Mouse (Mus musculus) forebrain, embryonic 13.5 days (tissue): ENCODE measurements around the gene Ear10. TPM values are rescaled to one million over a fixed set of nuclear protein-coding genes. Genes with fewer than 3 reads are reported as not detected.
"Not testable (repeated sequence)": the region's sequence is repeated elsewhere in the genome, so short reads cannot be mapped to it uniquely, and the experiment has no call there.

Experiments
- ATAC-seq: fragments of 200-750 bp; cut with Nextera tagmentation; 2 replicates; pipeline ENCODE4 v1.8.0; 2017
- H3K27ac ChIP-seq: fragments of 300-500 bp; sonication (generic); 2 replicates; pipeline ENCODE4 v1.5.1; 2015; ENCODE audit warnings: inconsistent platforms, mild to moderate bottlenecking, moderate library complexity
- H3K27me3 ChIP-seq: fragments of 300-500 bp; sonication (generic); 2 replicates; pipeline ENCODE4 v1.6.1; 2015; ENCODE audit warnings: mild to moderate bottlenecking, inconsistent platforms
- H3K36me3 ChIP-seq: fragments of 300-500 bp; sonication (generic); 2 replicates; pipeline ENCODE4 v1.6.1; 2015; ENCODE audit warnings: mild to moderate bottlenecking, inconsistent platforms; ENCODE audit not compliant: poor library complexity, severe bottlenecking
- H3K4me1 ChIP-seq: fragments of 300-500 bp; sonication (generic); 2 replicates; pipeline ENCODE4 v1.6.1; 2015; ENCODE audit warnings: inconsistent platforms
- H3K4me2 ChIP-seq: fragments of 300-500 bp; sonication (generic); 2 replicates; pipeline ENCODE4 v1.6.1; 2015; ENCODE audit warnings: inconsistent platforms, mild to moderate bottlenecking, moderate library complexity
- H3K4me3 ChIP-seq: fragments of 300-500 bp; sonication (generic); 2 replicates; pipeline ENCODE4 v1.5.1; 2015; ENCODE audit warnings: mild to moderate bottlenecking, inconsistent platforms
- H3K9ac ChIP-seq: fragments of 300-500 bp; sonication (generic); 2 replicates; pipeline ENCODE4 v1.6.1; 2015; ENCODE audit warnings: mild to moderate bottlenecking, inconsistent platforms
- H3K9me3 ChIP-seq: fragments of 300-500 bp; sonication (generic); replicated peaks from 2 replicates; pipeline ENCODE4 v1.6.1; 2016; ENCODE audit warnings: inconsistent platforms
- WGBS: fragments of 180-500 bp; shearing (Covaris S2); methylation state at CpG from one replicate; pipeline ENCODE4 v1.1.7; 2015; 5-methylcytosine and 5-hydroxymethylcytosine counted together
- polyA plus RNA-seq: library from polyadenylated mRNA; unstranded; fragments of >200 nt; fragmentation: Nextera tagmentation; extraction: Ambion mirVana; gene quantifications from 2 replicates; pipeline ENCODE4 v1.2.1, GENCODE M21; 2015

Gene Ear10
- not detected in 2 replicates for polyA plus RNA-seq

- not testable (repeated sequence) for H3K4me2 ChIP-seq, H3K36me3 ChIP-seq, H3K4me3 ChIP-seq, H3K27ac ChIP-seq, H3K9me3 ChIP-seq, H3K4me1 ChIP-seq, ATAC-seq, H3K27me3 ChIP-seq, H3K9ac ChIP-seq
- WGBS, result 86% methylated on average over 3 of the region's 3 CpGs
Measured at GRCm38 (mm10) chr14:43923459-43923858, at the start of gene Ear10. Ear10 (minus strand) TSS chr14:43923559.

- no CpG with 5 or more reads among the region's 2 CpGs for WGBS
- not testable (repeated sequence) for H3K27ac ChIP-seq, H3K36me3 ChIP-seq
Measured at GRCm38 (mm10) chr14:43956769-43957168, 33.4 kb upstream of the Ear10 start, which contains the start of gene Ang5. Ang5 (plus strand) TSS chr14:43957069.

GRCm38 (mm10) chr14:43955074-43955473, 31.7 kb upstream of the Ear10 start:
- no CpG with 5 or more reads among the region's 1 CpGs for WGBS
- H3K9ac ChIP-seq, H3K4me2 ChIP-seq, ATAC-seq, H3K4me1 ChIP-seq, H3K27ac ChIP-seq, H3K27me3 ChIP-seq, H3K36me3 ChIP-seq, H3K4me3 ChIP-seq, H3K9me3 ChIP-seq: not testable (repeated sequence)

More at GRCm38 (mm10) chr14:43956769-43957168, 33.4 kb upstream of the Ear10 start, which contains the start of gene Ang5:
- H3K4me1 ChIP-seq, ATAC-seq, H3K4me3 ChIP-seq, H3K4me2 ChIP-seq, H3K9ac ChIP-seq, H3K27me3 ChIP-seq, H3K9me3 ChIP-seq: not testable (repeated sequence)

- WGBS, result 57% methylated on average over 2 of the region's 2 CpGs
- H3K9me3 ChIP-seq, H3K4me1 ChIP-seq, H3K27me3 ChIP-seq, H3K4me2 ChIP-seq, H3K36me3 ChIP-seq, H3K4me3 ChIP-seq, ATAC-seq, H3K9ac ChIP-seq, H3K27ac ChIP-seq: not testable (repeated sequence)
Measured at GRCm38 (mm10) chr14:43953382-43953781, 30.0 kb upstream of the Ear10 start.

GRCm38 (mm10) chr14:43933399-43933798, 10.0 kb upstream of the Ear10 start:
- H3K9ac ChIP-seq, H3K4me1 ChIP-seq, H3K27ac ChIP-seq, H3K4me3 ChIP-seq, H3K36me3 ChIP-seq, ATAC-seq, H3K4me2 ChIP-seq, H3K27me3 ChIP-seq, H3K9me3 ChIP-seq: not testable (repeated sequence)
- WGBS, result 48% methylated on average over 5 of the region's 5 CpGs

GRCm38 (mm10) chr14:43932991-43933390, 9.6 kb upstream of the Ear10 start:
- not testable (repeated sequence) for ATAC-seq, H3K4me3 ChIP-seq
- 16% methylated on average over 8 of the region's 8 CpGs for WGBS

GRCm38 (mm10) chr14:43925404-43925950, 2.1 kb upstream of the Ear10 start:
- Histone ChIP-seq H3K4me3 (peak overlapping the region; percentile 50), H3K27ac (peak overlapping the region; percentile 83), H3K9ac (peak overlapping the region; percentile 60), H3K4me2 (peak overlapping the region; percentile 51)
- WGBS, result 8% methylated on average over 21 of the region's 21 CpGs
- H3K9me3 ChIP-seq, H3K4me1 ChIP-seq, H3K27me3 ChIP-seq, H3K36me3 ChIP-seq: not testable (repeated sequence)
- ATAC-seq, result peak; percentile 84

More at GRCm38 (mm10) chr14:43932991-43933390, 9.6 kb upstream of the Ear10 start:
- H3K9me3 ChIP-seq, H3K27ac ChIP-seq, H3K36me3 ChIP-seq, H3K9ac ChIP-seq, H3K4me1 ChIP-seq, H3K4me2 ChIP-seq, H3K27me3 ChIP-seq: not testable (repeated sequence)

GRCm38 (mm10) chr14:43924688-43925403, 1.5 kb upstream of the Ear10 start, which contains the start of gene Gm8113:
Gm8113 (plus strand) TSS chr14:43925390.
- peak within 1 kb of the TSS; percentile 50 for H3K4me3 ChIP-seq
- WGBS, result 7% methylated on average over 10 of the region's 10 CpGs
- not testable (repeated sequence) for H3K9me3 ChIP-seq, H3K4me1 ChIP-seq, H3K36me3 ChIP-seq, H3K27me3 ChIP-seq
- H3K4me2 ChIP-seq, result peak within 1 kb of the TSS; percentile 51
- peak; percentile 99 for ATAC-seq
- H3K27ac ChIP-seq, result peak within 1 kb of the TSS; percentile 83
- peak within 1 kb of the TSS; percentile 60 for H3K9ac ChIP-seq

DNA sequence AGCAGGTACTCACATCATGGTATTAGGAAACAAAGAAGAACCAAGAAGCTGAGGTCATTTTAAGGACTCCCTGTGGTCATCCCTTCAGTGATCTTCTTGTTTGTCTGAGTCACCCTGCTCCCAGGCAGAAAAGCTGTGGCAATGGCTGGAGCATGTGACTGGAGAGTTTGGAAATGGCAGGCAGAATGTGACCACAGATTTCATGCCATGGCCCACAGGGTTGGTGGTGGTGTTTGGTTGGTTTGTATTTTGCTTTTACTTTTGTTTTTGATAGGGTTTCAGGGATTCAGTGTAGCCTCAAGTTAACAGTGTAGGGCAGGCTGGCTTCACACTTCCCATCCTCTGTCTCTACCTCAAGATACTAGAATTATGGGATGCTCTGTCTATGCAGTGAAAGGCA, 5.1 kb downstream of the Ear10 start:
- H3K4me1 ChIP-seq, H3K9me3 ChIP-seq, H3K27me3 ChIP-seq, H3K4me3 ChIP-seq, H3K27ac ChIP-seq, H3K36me3 ChIP-seq, H3K4me2 ChIP-seq, ATAC-seq, H3K9ac ChIP-seq: not testable (repeated sequence)

DNA sequence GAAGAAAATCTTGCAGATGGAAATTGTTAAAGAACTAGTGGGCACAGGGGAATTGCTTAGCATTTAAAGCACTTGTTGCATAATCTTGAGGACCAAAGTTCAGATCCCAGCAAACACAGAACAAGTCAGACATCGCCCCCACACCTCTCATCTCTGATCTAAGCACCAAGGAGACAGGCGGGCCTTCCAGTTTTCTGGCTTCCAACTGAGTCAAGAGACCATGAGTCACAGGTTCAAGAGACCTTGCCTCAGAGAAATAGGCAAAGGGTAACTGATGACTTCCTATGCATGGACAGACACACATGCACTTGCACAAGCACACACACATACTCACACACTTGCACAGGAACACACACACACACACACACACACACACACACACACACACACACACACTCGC, 24.8 kb downstream of the Ear10 start:
- H3K4me1 ChIP-seq, H3K27ac ChIP-seq, H3K4me3 ChIP-seq, H3K36me3 ChIP-seq, H3K27me3 ChIP-seq, ATAC-seq, H3K4me2 ChIP-seq, H3K9ac ChIP-seq, H3K9me3 ChIP-seq: not testable (repeated sequence)
- WGBS, result 90% methylated on average over 3 of the region's 3 CpGs

DNA sequence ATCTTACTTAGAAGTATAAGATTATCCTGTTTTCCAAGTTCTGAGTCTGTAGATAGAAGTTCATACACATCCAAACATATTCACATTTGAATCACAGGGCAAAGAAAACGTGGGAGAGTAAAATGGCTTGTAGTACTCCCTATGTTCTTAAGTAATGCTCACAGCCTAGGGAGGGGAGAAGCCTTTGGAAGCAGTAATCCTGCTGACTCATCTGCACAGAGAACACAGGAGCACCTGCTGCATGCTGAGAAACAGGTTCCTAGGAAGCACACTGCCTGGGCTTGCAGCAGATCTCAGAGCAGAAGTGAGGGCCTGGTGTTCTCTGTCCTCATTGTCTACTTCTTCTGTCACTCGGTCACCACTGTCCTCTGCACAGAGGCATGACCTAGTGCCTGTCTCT, 28.0 kb downstream of the Ear10 start:
- H3K9me3 ChIP-seq, H3K9ac ChIP-seq, ATAC-seq, H3K4me1 ChIP-seq, H3K27ac ChIP-seq, H3K27me3 ChIP-seq, H3K4me2 ChIP-seq, H3K4me3 ChIP-seq, H3K36me3 ChIP-seq: not testable (repeated sequence)
- 47% methylated on average over 2 of the region's 2 CpGs for WGBS

- not testable (repeated sequence) for H3K27me3 ChIP-seq, H3K27ac ChIP-seq, H3K9ac ChIP-seq, H3K4me3 ChIP-seq, H3K4me1 ChIP-seq, H3K36me3 ChIP-seq, H3K9me3 ChIP-seq, H3K4me2 ChIP-seq, ATAC-seq
- WGBS, result 94% methylated on average over 1 of the region's 1 CpGs
Measured at GRCm38 (mm10) chr14:43891288-43891687, 32.1 kb downstream of the Ear10 start.

DNA sequence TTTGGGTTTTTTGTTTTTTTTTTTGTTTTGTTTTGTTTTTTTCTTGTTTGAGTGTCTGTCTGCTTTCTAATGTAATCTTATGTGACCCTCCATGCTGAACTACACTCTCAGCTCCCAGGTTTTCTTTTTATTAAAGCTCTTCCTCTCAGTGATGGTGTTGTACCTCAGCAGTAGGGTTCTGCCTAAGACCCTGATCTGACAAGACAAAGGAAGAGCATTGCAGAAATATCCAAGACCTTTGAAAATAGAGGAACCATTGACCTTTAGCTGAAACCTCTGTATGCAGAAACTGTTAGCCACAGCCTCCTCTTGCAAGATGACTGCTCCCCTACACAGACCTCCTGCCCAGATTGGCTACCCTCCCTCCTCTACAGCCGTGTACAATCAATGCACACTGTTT, 37.1 kb downstream of the Ear10 start:
- not testable (repeated sequence) for H3K27me3 ChIP-seq, H3K4me2 ChIP-seq, H3K9ac ChIP-seq, H3K36me3 ChIP-seq, ATAC-seq, H3K4me1 ChIP-seq, H3K9me3 ChIP-seq, H3K27ac ChIP-seq, H3K4me3 ChIP-seq
- 80% methylated on average over 1 of the region's 1 CpGs for WGBS
